ENCODE assay signal across 8 mouse cellular contexts in the genomic region with DNA sequence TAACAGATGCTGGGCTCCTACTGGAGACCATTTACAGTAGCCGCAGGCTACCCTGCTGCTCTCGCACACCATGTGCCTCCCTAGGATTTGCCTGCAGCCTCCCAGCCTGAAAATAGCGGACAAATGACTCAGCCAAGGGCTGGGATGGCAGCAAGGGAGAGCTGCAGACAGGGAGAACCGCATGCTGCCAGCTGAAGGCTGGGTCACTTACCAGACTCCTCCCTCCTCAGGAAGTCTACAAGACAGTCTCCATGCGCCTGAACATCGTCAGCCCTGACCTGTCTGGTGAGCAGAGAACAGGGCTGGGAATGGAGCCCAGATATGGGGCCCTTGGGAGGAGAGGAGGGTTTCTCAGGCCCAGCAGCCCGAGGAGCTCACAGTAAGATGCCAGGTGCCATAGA. TPM values are rescaled to one million over a fixed set of nuclear protein-coding genes. Genes with fewer than 3 reads are reported as not detected.
DNase-seq lines count a peak whose midpoint lies in the region; ATAC-seq and TF ChIP-seq lines count a peak whose summit lies in the region.

No protein-coding gene starts in this region.

- WGBS in lung, embryonic 16.5 days: 29% methylated on average over 7 of the region's 7 CpGs
- 19% methylated on average over 7 of the region's 7 CpGs for WGBS in heart, embryonic 13.5 days
- WGBS in limb, embryonic 13.5 days: 17% methylated on average over 7 of the region's 7 CpGs
- WGBS in thymus, adult 2 months: 86% methylated on average over 7 of the region's 7 CpGs

- no peaks in the 10 kb centered on the region; the same call in 1 of the 2 replicates for H3K9me3 ChIP-seq in lung, embryonic 16.5 days (ENCODE audit: control insufficient read depth, low read length)
- H3K9me3 ChIP-seq in heart, embryonic 13.5 days: no peaks in the 10 kb centered on the region
- H3K9me3 ChIP-seq in limb, embryonic 13.5 days: 0 out of 2 replicates have a peak, but pooled peaks cover 3% of the 10 kb centered on the region

- TF ChIP-seq POLR2A in thymus, adult 2 months (IDR thresholded peaks at IDR 0.05; ENCODE audit: control insufficient read depth, extremely low read depth, insufficient read depth, low read length, poor library complexity): no peak

- no peak overlapping the region for H3K27ac ChIP-seq in lung, embryonic 16.5 days (ENCODE audit: low read length)
- H3K27ac ChIP-seq in heart, embryonic 13.5 days (replicated peaks): peak overlapping the region; percentile 85
- peak overlapping the region; percentile 33 for H3K27ac ChIP-seq in limb, embryonic 13.5 days
- H3K27ac ChIP-seq in thymus, adult 2 months (ENCODE audit: control insufficient read depth, insufficient read depth, low read length): no peak overlapping the region

- TF ChIP-seq CTCF in thymus, adult 2 months (IDR thresholded peaks at IDR 0.05; ENCODE audit: borderline replicate concordance, control insufficient read depth, extremely low read depth, insufficient read depth, low read length, poor library complexity): no peak

- DNase-seq in lung, adult 18-20 months: no peak
- peak; percentile 79 to 82 for DNase-seq in adrenal gland, postnatal 36 days
- DNase-seq in T-cell, adult 2 months (ENCODE audit: low spot score): no peak
- DNase-seq in thymus, adult 2 months: no peak

- peaks cover 5% of the 10 kb centered on the region; the same call in 1 of the 2 replicates for H3K4me1 ChIP-seq in lung, embryonic 16.5 days (replicated peaks; ENCODE audit: control insufficient read depth, insufficient read depth, low read length)
- H3K4me1 ChIP-seq in heart, embryonic 13.5 days: peaks cover 33% of the 10 kb centered on the region
- peaks cover 24% of the 10 kb centered on the region for H3K4me1 ChIP-seq in limb, embryonic 13.5 days
- H3K4me1 ChIP-seq in thymus, adult 2 months (replicated peaks; ENCODE audit: control insufficient read depth, insufficient read depth, low read length): no peaks in the 10 kb centered on the region

- ATAC-seq in lung, embryonic 16.5 days (ENCODE audit: low read depth): peak; percentile 63
- 0 out of 2 replicates have a peak, but pooled peaks have one; percentile 26 for ATAC-seq in heart, embryonic 13.5 days (ENCODE audit: extremely low read depth, insufficient number of reproducible peaks, low FRiP score, low TSS enrichment)
- ATAC-seq in limb, embryonic 13.5 days (ENCODE audit: low FRiP score, low read depth): no peak
- ATAC-seq in erythroid progenitor cell, adult 5-6 weeks (replicated peaks; ENCODE audit: low FRiP score, poor library complexity, severe bottlenecking): no peak

- no peak overlapping the region for H3K4me3 ChIP-seq in lung, embryonic 16.5 days (ENCODE audit: low read length)
- no peak overlapping the region for H3K4me3 ChIP-seq in heart, embryonic 13.5 days
- H3K4me3 ChIP-seq in limb, embryonic 13.5 days: no peak overlapping the region
- H3K4me3 ChIP-seq in thymus, adult 2 months (ENCODE audit: control insufficient read depth, insufficient read depth, low read length): no peak overlapping the region

- no peak overlapping the region for H3K4me2 ChIP-seq in lung, embryonic 16.5 days (ENCODE audit: low read depth, low read length)
- H3K4me2 ChIP-seq in heart, embryonic 13.5 days: no peak overlapping the region
- no peak overlapping the region for H3K4me2 ChIP-seq in limb, embryonic 13.5 days (replicated peaks)

- peaks cover 40% of the 10 kb centered on the region for H3K36me3 ChIP-seq in lung, embryonic 16.5 days (ENCODE audit: control insufficient read depth, insufficient read depth, low read length)
- H3K36me3 ChIP-seq in heart, embryonic 13.5 days: peaks cover 98% of the 10 kb centered on the region
- H3K36me3 ChIP-seq in limb, embryonic 13.5 days: peaks cover 46% of the 10 kb centered on the region
- H3K36me3 ChIP-seq in thymus, adult 2 months (ENCODE audit: control insufficient read depth, insufficient read depth, low read length): no peaks in the 10 kb centered on the region

- no peak overlapping the region; the same call in 1 of the 2 replicates for H3K9ac ChIP-seq in lung, embryonic 16.5 days (ENCODE audit: low read length)
- H3K9ac ChIP-seq in heart, embryonic 13.5 days: peak overlapping the region; percentile 64
- H3K9ac ChIP-seq in limb, embryonic 13.5 days: peak overlapping the region; percentile 39; the same call in 1 of the 2 replicates

- no peaks in the 10 kb centered on the region for H3K27me3 ChIP-seq in lung, embryonic 16.5 days (ENCODE audit: control insufficient read depth, insufficient read depth, low read depth, low read length)
- H3K27me3 ChIP-seq in heart, embryonic 13.5 days (replicated peaks): no peaks in the 10 kb centered on the region
- no peaks in the 10 kb centered on the region for H3K27me3 ChIP-seq in limb, embryonic 13.5 days
- H3K27me3 ChIP-seq in thymus, adult 2 months (ENCODE audit: control insufficient read depth, insufficient read depth, low read length): no peaks in the 10 kb centered on the region

RNA-seq across cellular contexts. Expression of a gene that starts 23.9 kb away (rescaled TPM):
- 22.0 and 25.5 TPM in 2 replicates for polyA plus RNA-seq in lung, embryonic 16.5 days (2015; fragmentation: Nextera tagmentation; extraction: Ambion mirVana)
- total RNA-seq in adrenal gland, postnatal 36 days (2021): 10 to 100 TPM; 12.8 to 14.9 TPM
- polyA plus RNA-seq in heart, embryonic 13.5 days (2015; fragmentation: Nextera tagmentation; extraction: Ambion mirVana): 19.0 and 21.3 TPM in 2 replicates
- polyA plus RNA-seq in limb, embryonic 13.5 days (2015; fragmentation: Nextera tagmentation; extraction: Ambion mirVana): 34.3 and 35.4 TPM in 2 replicates
- polyA plus RNA-seq in thymus, adult 2 months (2012; rRNA removed): 61.8 and 65.7 TPM in 2 replicates
- total RNA-seq in erythroid progenitor cell, adult 5-6 weeks (2015; ENCODE audit: low replicate concordance): not detected in 2 replicates
- 1.5 and 3.7 TPM in 2 replicates for total RNA-seq in erythroid progenitor cell, adult 5-6 weeks (2017; ENCODE audit: low replicate concordance)

RNA-seq across cellular contexts. Expression of a gene that starts 32.8 kb away (rescaled TPM):
- 77.2 and 85.1 TPM in 2 replicates for polyA plus RNA-seq in lung, embryonic 16.5 days (2015; fragmentation: Nextera tagmentation; extraction: Ambion mirVana)
- 10 to 100 TPM; 74.7 to 76.3 TPM for total RNA-seq in adrenal gland, postnatal 36 days (2021)
- 60.0 and 63.2 TPM in 2 replicates for polyA plus RNA-seq in heart, embryonic 13.5 days (2015; fragmentation: Nextera tagmentation; extraction: Ambion mirVana)
- 106 and 112 TPM in 2 replicates for polyA plus RNA-seq in limb, embryonic 13.5 days (2015; fragmentation: Nextera tagmentation; extraction: Ambion mirVana)
- 220 and 239 TPM in 2 replicates for polyA plus RNA-seq in thymus, adult 2 months (2012; rRNA removed)
- total RNA-seq in erythroid progenitor cell, adult 5-6 weeks (2015; ENCODE audit: low replicate concordance): 17.2 and 33.9 TPM in 2 replicates
- 26.2 and 29.3 TPM in 2 replicates for total RNA-seq in erythroid progenitor cell, adult 5-6 weeks (2017; ENCODE audit: low replicate concordance)

RNA-seq across cellular contexts. Expression of a gene that starts 33.7 kb away (rescaled TPM):
- polyA plus RNA-seq in lung, embryonic 16.5 days (2015; fragmentation: Nextera tagmentation; extraction: Ambion mirVana): 108 and 120 TPM in 2 replicates
- total RNA-seq in adrenal gland, postnatal 36 days (2021): 10 to 100 TPM; 96.0 to 97.8 TPM
- 148 and 155 TPM in 2 replicates for polyA plus RNA-seq in heart, embryonic 13.5 days (2015; fragmentation: Nextera tagmentation; extraction: Ambion mirVana)
- polyA plus RNA-seq in limb, embryonic 13.5 days (2015; fragmentation: Nextera tagmentation; extraction: Ambion mirVana): 43.5 and 45.6 TPM in 2 replicates
- 62.1 and 66.1 TPM in 2 replicates for polyA plus RNA-seq in thymus, adult 2 months (2012; rRNA removed)
- total RNA-seq in erythroid progenitor cell, adult 5-6 weeks (2015; ENCODE audit: low replicate concordance): 5.4 and 15.5 TPM in 2 replicates
- total RNA-seq in erythroid progenitor cell, adult 5-6 weeks (2017; ENCODE audit: low replicate concordance): 0.64 and 1.4 TPM in 2 replicates

RNA-seq across cellular contexts. Expression of a gene that starts 40.8 kb away (rescaled TPM):
- polyA plus RNA-seq in lung, embryonic 16.5 days (2015; fragmentation: Nextera tagmentation; extraction: Ambion mirVana): 43.2 and 46.2 TPM in 2 replicates
- 10 to 100 TPM; 13.0 to 18.9 TPM for total RNA-seq in adrenal gland, postnatal 36 days (2021)
- 33.0 and 34.1 TPM in 2 replicates for polyA plus RNA-seq in heart, embryonic 13.5 days (2015; fragmentation: Nextera tagmentation; extraction: Ambion mirVana)
- 21.2 and 22.9 TPM in 2 replicates for polyA plus RNA-seq in limb, embryonic 13.5 days (2015; fragmentation: Nextera tagmentation; extraction: Ambion mirVana)
- 104 and 106 TPM in 2 replicates for polyA plus RNA-seq in thymus, adult 2 months (2012; rRNA removed)
- total RNA-seq in erythroid progenitor cell, adult 5-6 weeks (2015; ENCODE audit: low replicate concordance): 8.6 and 10.5 TPM in 2 replicates
- 1.5 and 3.3 TPM in 2 replicates for total RNA-seq in erythroid progenitor cell, adult 5-6 weeks (2017; ENCODE audit: low replicate concordance)

RNA-seq across cellular contexts. Expression of a gene that starts 58.5 kb away (rescaled TPM):
- polyA plus RNA-seq in lung, embryonic 16.5 days (2015; fragmentation: Nextera tagmentation; extraction: Ambion mirVana): 67.2 and 76.7 TPM in 2 replicates
- total RNA-seq in adrenal gland, postnatal 36 days (2021): 10 to 100 TPM; 49.4 to 50.0 TPM
- 302 and 318 TPM in 2 replicates for polyA plus RNA-seq in heart, embryonic 13.5 days (2015; fragmentation: Nextera tagmentation; extraction: Ambion mirVana)
- 42.0 and 49.8 TPM in 2 replicates for polyA plus RNA-seq in limb, embryonic 13.5 days (2015; fragmentation: Nextera tagmentation; extraction: Ambion mirVana)
- polyA plus RNA-seq in thymus, adult 2 months (2012; rRNA removed): 3.6 and 23.5 TPM in 2 replicates
- 0.84 TPM in 1 of 2 replicates, not detected in the other for total RNA-seq in erythroid progenitor cell, adult 5-6 weeks (2015; ENCODE audit: low replicate concordance)
- total RNA-seq in erythroid progenitor cell, adult 5-6 weeks (2017; ENCODE audit: low replicate concordance): not detected in 2 replicates

Comparison
In these comparisons a context has a peak if more than half of its experiments do, and no peak if none do; other contexts are left out.
1. ATAC-seq: peak in lung, embryonic 16.5 days (single experiment) and heart, embryonic 13.5 days (single experiment); none in limb, embryonic 13.5 days (single experiment) and erythroid progenitor cell, adult 5-6 weeks (single experiment).
2. H3K27ac ChIP-seq: peak in heart, embryonic 13.5 days (single experiment) and limb, embryonic 13.5 days (single experiment); none in lung, embryonic 16.5 days (single experiment) and thymus, adult 2 months (single experiment).
3. DNase-seq: peak in adrenal gland, postnatal 36 days (2 of 2); none in lung, adult 18-20 months (0 of 2), T-cell, adult 2 months (single experiment) and thymus, adult 2 months (single experiment).